10 mouse cellular contexts compared by ENCODE assay signal in the genomic region with DNA sequence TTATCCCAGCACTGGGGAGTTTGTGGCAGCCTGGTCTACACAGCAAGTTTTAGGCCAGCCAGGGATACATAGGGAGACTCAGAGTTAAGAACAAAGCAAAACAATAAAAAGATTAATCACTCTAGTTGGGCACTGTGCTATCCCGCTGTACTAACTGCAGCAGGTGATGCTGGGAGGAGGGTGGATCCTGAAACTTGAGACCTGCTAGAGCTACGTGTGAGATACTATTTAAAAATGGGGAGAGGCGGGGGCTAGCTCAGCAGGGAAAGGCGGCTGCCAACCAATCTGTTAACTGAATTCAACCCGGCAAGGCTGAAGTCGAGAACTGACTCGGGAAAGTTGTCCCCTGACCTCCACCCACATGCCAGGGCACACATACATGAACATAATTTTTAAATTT. TPM values are rescaled to one million over a fixed set of nuclear protein-coding genes. Genes with fewer than 3 reads are reported as not detected.
DNase-seq lines count a peak whose midpoint lies in the region; ATAC-seq and TF ChIP-seq lines count a peak whose summit lies in the region.
"Had no signal": no experiment of that assay in that cellular context is flagged by ENCODE, and none has a peak within 500 bp of the region (broad histone marks: within the 10 kb centered on the region; RNA-seq: fewer than 3 reads in every experiment).

No protein-coding gene starts in this region.

- peak; percentile 72 for DNase-seq in gastrocnemius, adult 18-20 months (ENCODE audit: low spot score)
- DNase-seq in gastrocnemius, postnatal 10 days, result no peak
- DNase-seq in gastrocnemius, postnatal 25 days, result peak; percentile 50
- DNase-seq in midbrain, embryonic 11.5 days (ENCODE audit: low spot score, missing footprints), result no peak
- DNase-seq in layer of hippocampus, adult 2 months (ENCODE audit: low spot score in 2 of 2), result no peak
- DNase-seq in right cerebral cortex, adult 2 months (ENCODE audit: low spot score in 2 of 2), result no peak
- DNase-seq: lung, postnatal 10 days; thymus, adult 2 months had no signal

- H3K4me3 ChIP-seq in E14TG2a.4 (replicated peaks; ENCODE audit: low read length), result peak overlapping the region; percentile 45
- no peak overlapping the region for H3K4me3 ChIP-seq in limb, embryonic 12.5 days (replicated peaks)
- H3K4me3 ChIP-seq in midbrain, embryonic 11.5 days (ENCODE audit: low read depth, low read length), result no peak overlapping the region
- no peak overlapping the region for H3K4me3 ChIP-seq in layer of hippocampus, adult 2 months

- H3K9me3 ChIP-seq in E14TG2a.4 (ENCODE audit: low read length), result no peaks in the 10 kb centered on the region
- no peaks in the 10 kb centered on the region for H3K9me3 ChIP-seq in limb, embryonic 12.5 days
- H3K9me3 ChIP-seq in midbrain, embryonic 11.5 days (ENCODE audit: control insufficient read depth, low read length), result no peaks in the 10 kb centered on the region

- H3K27me3 ChIP-seq in E14TG2a.4 (ENCODE audit: insufficient read depth, low read length), result no peaks in the 10 kb centered on the region
- H3K27me3 ChIP-seq in limb, embryonic 12.5 days, result no peaks in the 10 kb centered on the region
- H3K27me3 ChIP-seq in midbrain, embryonic 11.5 days (ENCODE audit: control insufficient read depth, insufficient read depth, low read length), result no peaks in the 10 kb centered on the region

- H3K4me1 ChIP-seq in E14TG2a.4 (replicated peaks; ENCODE audit: low read depth, low read length), result peaks cover 89% of the 10 kb centered on the region
- H3K4me1 ChIP-seq in limb, embryonic 12.5 days (replicated peaks), result peaks cover 13% of the 10 kb centered on the region; the same call in 1 of the 2 replicates
- H3K4me1 ChIP-seq in midbrain, embryonic 11.5 days (ENCODE audit: control insufficient read depth, insufficient read depth, low read length), result no peaks in the 10 kb centered on the region

- H3K9ac ChIP-seq in limb, embryonic 12.5 days (replicated peaks), result no peak overlapping the region
- no peak overlapping the region for H3K9ac ChIP-seq in midbrain, embryonic 11.5 days (ENCODE audit: low read length)

- ATAC-seq in limb, embryonic 12.5 days (ENCODE audit: insufficient number of reproducible peaks, insufficient read depth, low FRiP score, low TSS enrichment, low read depth), result no peak
- ATAC-seq in midbrain, embryonic 11.5 days (ENCODE audit: low FRiP score), result no peak

- H3K36me3 ChIP-seq in E14TG2a.4 (ENCODE audit: insufficient read depth, low read length), result no peaks in the 10 kb centered on the region
- peaks cover 12% of the 10 kb centered on the region; the same call in 1 of the 2 replicates for H3K36me3 ChIP-seq in limb, embryonic 12.5 days
- no peaks in the 10 kb centered on the region for H3K36me3 ChIP-seq in midbrain, embryonic 11.5 days (ENCODE audit: control insufficient read depth, insufficient read depth, low read length)

- WGBS in limb, embryonic 12.5 days, result 5% methylated on average over 7 of the region's 7 CpGs
- WGBS in midbrain, embryonic 11.5 days, result 17% methylated on average over 7 of the region's 7 CpGs

- H3K4me2 ChIP-seq in limb, embryonic 12.5 days, result peak overlapping the region; percentile 34; the same call in 1 of the 2 replicates
- H3K4me2 ChIP-seq in midbrain, embryonic 11.5 days, result no peak overlapping the region

- no peak for TF ChIP-seq CTCF in E14TG2a.4 (conservative IDR thresholded peaks at IDR 0.05; ENCODE audit: low read length)
- TF ChIP-seq CTCF in layer of hippocampus, adult 2 months (conservative IDR thresholded peaks at IDR 0.05), result no peak

- H3K27ac ChIP-seq in limb, embryonic 12.5 days, result no peak overlapping the region
- no peak overlapping the region for H3K27ac ChIP-seq in midbrain, embryonic 11.5 days (ENCODE audit: low read depth, low read length)
- H3K27ac ChIP-seq in layer of hippocampus, adult 2 months, result no peak overlapping the region

RNA-seq across cellular contexts. Expression of a gene that starts 45.9 kb away (rescaled TPM):
- 10 to 100 TPM; 12.0 TPM for total RNA-seq in gastrocnemius, adult 18-20 months (2021)
- total RNA-seq in gastrocnemius, postnatal 10 days (2021), result 10 to 100 TPM; 12.8 to 16.3 TPM
- total RNA-seq in gastrocnemius, postnatal 25 days (2021), result 1 to 10 TPM; 7.9 to 10.0 TPM
- 28.7 and 29.3 TPM in 2 replicates for polyA plus RNA-seq in limb, embryonic 12.5 days (2016; fragmentation: Nextera tagmentation; extraction: Ambion mirVana)
- polyA plus RNA-seq in midbrain, embryonic 11.5 days (2014; fragmentation: Nextera tagmentation; extraction: Ambion mirVana), result 13.5 and 14.5 TPM in 2 replicates
- total RNA-seq in layer of hippocampus, adult 2 months (2021), result 1 to 10 TPM; 9.2 to 9.3 TPM

Comparison
In these comparisons a context has a peak if more than half of its experiments do, and no peak if none do; other contexts are left out.
1. DNase-seq: peak in gastrocnemius, adult 18-20 months (single experiment) and gastrocnemius, postnatal 25 days (single experiment); none in gastrocnemius, postnatal 10 days (single experiment), midbrain, embryonic 11.5 days (single experiment), layer of hippocampus, adult 2 months (0 of 2) and right cerebral cortex, adult 2 months (0 of 2).